Mouse (Mus musculus) liver, postnatal 0 days (tissue): ENCODE measurements around the gene Mipol1.

Experiments used
- CTCF ChIP-seq: sonication (generic); IDR thresholded peaks from 2 replicates; pipeline ENCODE4 v1.5.1; 2016; ENCODE audit warnings: antibody characterized with exemption, low read depth
- EP300 ChIP-seq: IDR thresholded peaks from 2 replicates; pipeline ENCODE4 v1.6.1; 2016; ENCODE audit warnings: antibody characterized with exemption, low read depth, mild to moderate bottlenecking

GRCm38 (mm10) chr12:57428767-57429166, 198.5 kb downstream of the Mipol1 start:
- TF ChIP-seq CTCF (no peak), EP300 (no peak)
